Mouse (Mus musculus) splenic B cell, adult 2 months (primary cell): Measurements from ENCODE around the gene Abca2.

Experiments used
- DNase-seq: peaks from one replicate; pipeline ENCODE4 v3.0.0-alpha.2; 2011; ENCODE audit warnings: low read depth, low spot score
- H3K27me3 ChIP-seq: 2 replicates; pipeline ENCODE4 v1.6.1; 2012; ENCODE audit warnings: mild to moderate bottlenecking, low read length, moderate library complexity, mixed read lengths; ENCODE audit not compliant: control insufficient read depth, poor library complexity, insufficient read depth, severe bottlenecking
- H3K36me3 ChIP-seq: 2 replicates; pipeline ENCODE4 v1.6.1; 2012; ENCODE audit warnings: mild to moderate bottlenecking, low read length, moderate library complexity, mixed read lengths; ENCODE audit not compliant: control insufficient read depth, poor library complexity, insufficient read depth, severe bottlenecking

The Abca2 gene

GRCm38 (mm10) chr2:25428442-25429236 lies at the start of gene Abca2:
Abca2 (plus strand) TSS chr2:25428703.
- Histone ChIP-seq H3K36me3 (no peaks in the 10 kb centered on the region; the same call in 1 of the 2 replicates), H3K27me3 (no peaks in the 10 kb centered on the region)
- DNase-seq: peak; percentile 95

DNA sequence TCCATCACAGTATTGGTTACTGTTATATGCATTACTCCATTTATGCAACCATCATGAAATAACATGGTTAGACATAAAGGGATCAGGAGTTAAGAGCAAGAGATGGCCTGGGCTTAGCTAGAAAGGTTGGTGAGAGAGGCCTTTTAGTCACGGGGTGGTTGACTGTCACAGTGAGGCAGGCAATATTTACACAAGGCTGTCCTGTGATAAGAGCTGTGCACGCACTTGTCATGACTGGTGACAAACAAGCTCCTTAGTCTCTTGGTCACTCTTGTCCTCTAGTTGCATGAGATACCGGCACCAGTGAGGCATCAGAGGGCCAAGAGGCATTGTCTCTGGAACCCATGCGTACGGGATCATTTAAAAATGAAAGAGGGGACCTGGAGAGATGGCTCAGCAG lies 44.0 kb upstream of the Abca2 start:
- no peaks in the 10 kb centered on the region for H3K27me3 ChIP-seq
- no peak for DNase-seq
- no peaks in the 10 kb centered on the region for H3K36me3 ChIP-seq

GRCm38 (mm10) chr2:25391266-25391665 lies 37.2 kb upstream of the Abca2 start:
- no peak for DNase-seq
- Histone ChIP-seq H3K36me3 (no peaks in the 10 kb centered on the region), H3K27me3 (no peaks in the 10 kb centered on the region)

GRCm38 (mm10) chr2:25394281-25395221 lies 34.0 kb upstream of the Abca2 start:
- no peaks in the 10 kb centered on the region for H3K36me3 ChIP-seq
- no peaks in the 10 kb centered on the region for H3K27me3 ChIP-seq
- no peak for DNase-seq

- peak; percentile 36 for DNase-seq
- Histone ChIP-seq H3K27me3 (no peaks in the 10 kb centered on the region), H3K36me3 (no peaks in the 10 kb centered on the region)
These were observed 32.5 kb upstream of the Abca2 start, which contains the start of gene Entpd2 for GRCm38 (mm10) chr2:25395721-25396596. Entpd2 (plus strand) TSS chr2:25395874.

- DNase-seq: no peak
- Histone ChIP-seq H3K27me3 (no peaks in the 10 kb centered on the region), H3K36me3 (no peaks in the 10 kb centered on the region)
These were observed 31.9 kb upstream of the Abca2 start for GRCm38 (mm10) chr2:25396597-25396983.

DNA sequence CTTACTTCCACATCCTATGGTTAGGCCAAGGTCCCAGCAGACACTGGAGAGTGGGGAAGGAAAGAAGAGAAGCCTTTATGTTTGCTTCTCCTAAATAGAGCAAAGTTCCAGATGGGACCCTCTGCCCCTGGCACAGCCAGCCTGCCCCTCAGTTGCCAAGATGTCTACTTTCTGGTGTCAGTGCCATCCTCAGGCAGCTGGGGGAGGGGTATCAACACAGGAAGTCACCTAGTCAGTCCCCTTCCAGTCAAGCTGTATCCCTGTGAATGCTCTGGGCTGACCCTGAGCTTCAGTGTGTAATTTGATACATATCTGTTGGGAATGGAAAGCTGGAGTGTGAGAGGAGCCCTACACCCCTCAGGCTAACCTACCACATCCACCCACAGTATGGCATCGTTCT lies 31.5 kb upstream of the Abca2 start:
- Histone ChIP-seq H3K27me3 (no peaks in the 10 kb centered on the region), H3K36me3 (no peaks in the 10 kb centered on the region)
- DNase-seq: no peak

DNA sequence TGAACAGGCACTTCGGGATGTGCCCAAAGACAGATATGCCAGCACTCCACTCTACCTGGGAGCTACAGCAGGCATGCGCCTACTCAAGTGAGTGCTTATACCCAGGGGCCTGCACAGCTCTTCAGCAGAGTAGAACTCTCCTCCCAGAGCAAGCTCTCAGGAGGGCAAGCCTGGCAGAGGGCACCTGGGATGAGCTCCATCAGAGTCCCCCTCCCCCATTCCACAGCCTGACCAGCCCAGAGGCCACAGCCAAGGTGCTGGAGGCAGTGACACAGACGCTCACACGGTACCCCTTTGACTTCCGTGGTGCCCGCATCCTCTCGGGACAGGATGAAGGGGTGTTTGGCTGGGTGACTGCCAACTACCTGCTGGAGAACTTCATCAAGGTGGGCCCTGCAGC lies 30.4 kb upstream of the Abca2 start:
- H3K36me3 ChIP-seq: no peaks in the 10 kb centered on the region
- no peaks in the 10 kb centered on the region for H3K27me3 ChIP-seq
- DNase-seq: no peak

- Histone ChIP-seq H3K36me3 (no peaks in the 10 kb centered on the region), H3K27me3 (no peaks in the 10 kb centered on the region)
- DNase-seq: no peak
These were observed 29.5 kb upstream of the Abca2 start, which contains the start of gene Npdc1 for GRCm38 (mm10) chr2:25399051-25399450. Npdc1 (plus strand) TSS chr2:25399351.

DNA sequence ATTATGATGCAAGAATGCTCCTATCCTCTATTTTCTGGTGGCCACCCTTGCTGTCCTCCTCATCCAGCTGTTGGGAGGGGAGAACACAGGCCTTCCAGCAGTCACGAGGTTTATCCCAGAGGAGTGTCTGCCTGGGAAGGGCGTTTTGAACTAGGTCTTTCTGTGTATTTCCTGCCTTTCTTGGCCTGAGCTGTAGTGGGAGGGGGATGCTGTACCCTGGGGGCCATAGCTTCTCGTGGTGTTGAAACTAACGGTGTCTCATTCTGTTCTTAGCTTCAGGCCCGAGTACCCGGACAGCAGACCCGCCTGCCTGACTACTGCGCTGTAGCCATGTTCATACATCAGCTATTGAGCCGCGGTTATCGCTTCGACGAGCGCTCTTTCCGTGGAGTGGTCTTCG lies 28.2 kb upstream of the Abca2 start:
- no peaks in the 10 kb centered on the region for H3K36me3 ChIP-seq
- no peak for DNase-seq
- no peaks in the 10 kb centered on the region for H3K27me3 ChIP-seq

- H3K27me3 ChIP-seq: no peaks in the 10 kb centered on the region
- peak; percentile 34 for DNase-seq
- no peaks in the 10 kb centered on the region for H3K36me3 ChIP-seq
These were observed 27.7 kb upstream of the Abca2 start for GRCm38 (mm10) chr2:25400764-25401163.

GRCm38 (mm10) chr2:25402377-25402971 lies 26.0 kb upstream of the Abca2 start:
- DNase-seq: peak; percentile 89
- H3K36me3 ChIP-seq: no peaks in the 10 kb centered on the region

GRCm38 (mm10) chr2:25402972-25403601 lies 25.4 kb upstream of the Abca2 start:
- Histone ChIP-seq H3K27me3 (no peaks in the 10 kb centered on the region), H3K36me3 (no peaks in the 10 kb centered on the region)
- DNase-seq: peak; percentile 13

More at GRCm38 (mm10) chr2:25402377-25402971, 26.0 kb upstream of the Abca2 start:
- no peaks in the 10 kb centered on the region for H3K27me3 ChIP-seq
